Mouse (Mus musculus) 416B (cell line): Measurements from ENCODE around the gene 2210010C04Rik.

Experiments
- DNase-seq: peaks from one replicate; pipeline ENCODE4 v3.0.0; 2011; ENCODE audit warnings: low read depth

2210010C04Rik gene

GRCm38 (mm10) chr6:41035409-41035808 lies at the start of gene 2210010C04Rik:
Gene 2210010C04Rik (minus strand): TSS chr6:41035509.
- DNase-seq = no peak

DNA sequence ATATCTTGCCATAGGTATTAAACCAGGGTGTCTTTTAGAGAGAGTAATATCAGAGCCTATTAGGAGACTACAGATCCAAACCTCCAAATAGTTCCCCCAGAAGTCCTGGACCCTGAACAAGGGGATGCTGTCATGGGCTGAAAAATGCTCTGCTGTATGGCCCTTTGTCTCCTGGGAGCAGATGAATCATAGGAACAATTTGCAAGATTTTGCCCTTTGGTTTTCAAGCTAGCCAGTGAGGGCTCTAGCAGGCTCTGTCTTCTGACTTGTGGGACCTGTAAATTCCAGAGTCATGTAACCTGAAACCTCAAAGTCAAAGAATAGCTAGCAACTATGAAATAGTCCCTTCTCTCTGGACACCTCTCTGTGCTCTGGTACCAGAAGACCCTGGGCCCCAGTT lies 44.8 kb upstream of the 2210010C04Rik start:
- DNase-seq = no peak

DNA sequence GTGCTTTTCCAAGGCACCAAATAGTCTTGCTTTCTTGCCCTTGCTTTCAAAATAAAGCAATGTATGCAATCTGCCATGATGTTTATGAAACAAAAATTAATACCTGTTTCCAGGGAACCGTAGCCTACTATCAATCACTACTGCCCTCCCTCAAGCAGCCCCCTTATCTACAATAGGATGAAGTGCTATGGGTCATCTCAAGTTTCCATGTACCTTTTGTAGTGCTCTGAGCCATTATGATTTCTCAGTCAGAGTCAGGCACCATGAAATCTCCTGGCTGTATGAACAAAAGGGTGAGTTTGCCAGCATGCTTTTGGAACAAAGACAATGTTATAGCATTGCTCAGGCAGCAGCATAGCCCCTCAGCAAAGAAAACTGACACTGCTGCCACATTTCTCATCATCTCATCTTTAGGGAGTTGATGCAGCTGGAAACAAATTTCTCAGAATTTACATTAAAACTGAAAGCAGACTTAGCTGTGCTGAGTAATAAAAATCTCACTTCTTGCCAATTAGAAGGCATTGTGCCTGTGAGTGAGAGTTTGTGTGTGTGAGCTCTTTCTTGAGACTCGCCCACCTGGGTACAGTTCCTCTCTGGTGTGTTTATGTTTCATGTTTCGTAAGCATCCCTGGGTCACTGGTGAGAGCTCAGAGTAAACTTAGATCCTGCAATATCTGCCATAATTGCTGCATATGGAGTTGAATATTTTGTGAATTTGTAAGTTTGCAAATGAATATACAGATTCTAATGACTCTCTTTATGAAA lies 43.4 kb upstream of the 2210010C04Rik start:
- DNase-seq = no peak

DNA sequence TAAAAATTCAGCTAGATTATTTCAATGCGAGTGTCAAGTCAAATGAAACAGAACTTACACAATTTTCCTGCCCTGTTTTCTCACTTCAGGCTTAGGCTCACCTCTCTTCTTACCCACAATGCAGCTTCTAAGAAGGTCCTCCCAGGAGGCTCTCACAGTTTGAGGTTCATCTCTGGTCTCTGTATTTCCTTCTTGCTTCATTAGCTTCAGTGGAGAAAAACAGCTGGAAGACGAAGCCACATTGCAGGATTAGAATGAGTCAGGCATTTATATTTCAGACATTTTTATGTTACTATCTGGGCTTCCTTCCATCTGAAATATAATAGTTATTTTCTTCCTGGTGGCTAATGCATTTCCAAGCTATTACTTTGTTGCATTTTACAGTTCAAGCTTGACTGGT lies 40.4 kb upstream of the 2210010C04Rik start:
- peak; percentile 59 for DNase-seq

DNA sequence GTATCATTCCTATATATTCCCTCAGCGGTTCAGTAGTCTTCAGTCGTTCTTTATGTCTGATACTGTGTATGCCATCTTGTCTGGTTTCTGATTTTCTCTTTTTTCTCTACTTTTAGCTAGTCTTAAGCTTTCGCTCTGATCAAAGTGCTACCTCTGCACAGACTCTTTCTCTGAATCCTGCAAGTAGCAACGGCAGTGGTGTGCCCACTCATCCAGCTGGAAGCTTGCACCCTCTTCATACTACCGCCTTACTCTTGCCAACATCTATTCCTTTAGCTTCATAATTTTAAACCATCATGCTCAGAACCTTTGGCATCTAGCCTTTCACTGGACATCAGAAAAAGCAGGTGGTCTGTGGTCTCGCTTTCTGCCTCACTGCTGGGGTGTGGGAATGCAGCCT lies 28.0 kb upstream of the 2210010C04Rik start:
- no peak for DNase-seq

DNA sequence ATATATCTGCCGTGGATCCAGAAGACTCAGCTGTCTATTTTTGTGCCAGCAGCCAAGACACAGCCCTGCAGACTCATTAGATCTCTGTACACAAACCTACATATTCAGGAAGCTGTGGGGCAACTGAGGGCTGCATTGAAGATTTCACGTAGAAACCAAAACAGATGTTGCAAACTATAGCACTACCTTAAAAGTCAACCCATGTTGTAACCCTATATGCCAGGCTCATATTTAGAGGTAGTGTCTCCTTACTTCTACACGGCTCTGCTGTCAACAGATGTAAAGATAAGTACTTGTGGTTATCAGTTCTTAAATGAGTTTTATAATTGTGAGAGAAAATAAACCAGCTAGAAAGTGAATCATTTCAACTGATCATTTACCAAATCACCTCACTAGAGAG lies 27.4 kb upstream of the 2210010C04Rik start:
- DNase-seq = peak; percentile 82

DNA sequence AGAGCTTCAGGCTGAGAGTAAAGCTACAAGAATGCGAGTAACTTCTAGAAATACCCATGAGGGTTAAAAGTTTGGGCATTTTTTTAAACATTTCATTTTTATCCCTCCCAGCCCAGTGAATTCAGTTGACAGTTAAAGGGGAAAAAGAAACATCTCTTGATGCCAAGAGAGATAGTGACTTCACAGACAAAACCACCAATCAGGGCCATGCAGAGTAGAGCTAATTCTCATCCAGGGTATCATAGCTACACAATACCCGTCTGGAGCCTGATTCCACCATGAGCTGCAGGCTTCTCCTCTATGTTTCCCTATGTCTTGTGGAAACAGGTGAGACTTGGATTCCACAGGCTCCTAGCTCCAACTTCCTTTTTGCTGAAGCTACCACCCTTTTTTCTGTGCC lies 26.8 kb upstream of the 2210010C04Rik start:
- no peak for DNase-seq

- DNase-seq = peak; percentile 58
Measured at GRCm38 (mm10) chr6:41061085-41061484, 25.8 kb upstream of the 2210010C04Rik start.

DNA sequence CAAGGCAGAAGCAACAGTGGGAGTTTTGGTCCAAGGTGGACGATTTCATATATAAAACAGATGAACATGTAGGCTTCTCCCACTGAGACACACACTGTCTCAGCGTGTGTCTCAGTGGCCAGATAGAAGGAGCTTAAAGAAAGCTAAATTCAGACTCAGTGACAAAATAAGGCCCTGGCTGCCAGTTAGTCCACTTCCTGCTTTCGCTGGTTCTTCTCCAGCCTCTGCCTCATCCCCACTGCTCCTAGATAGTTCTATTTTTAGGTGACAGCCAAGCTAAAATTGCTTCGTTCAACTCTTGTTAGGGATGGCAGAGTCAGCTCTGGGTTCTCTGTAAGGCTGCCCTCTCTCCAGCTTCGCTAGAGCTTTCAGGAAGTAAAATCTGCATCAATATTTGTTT lies 22.3 kb upstream of the 2210010C04Rik start:
- DNase-seq = no peak

GRCm38 (mm10) chr6:41055581-41055980 lies 20.3 kb upstream of the 2210010C04Rik start:
- peak; percentile 80 for DNase-seq

GRCm38 (mm10) chr6:41054379-41054778 lies 19.1 kb upstream of the 2210010C04Rik start:
- peak; percentile 51 for DNase-seq

GRCm38 (mm10) chr6:41051824-41052223 lies 16.5 kb upstream of the 2210010C04Rik start:
- no peak for DNase-seq

DNA sequence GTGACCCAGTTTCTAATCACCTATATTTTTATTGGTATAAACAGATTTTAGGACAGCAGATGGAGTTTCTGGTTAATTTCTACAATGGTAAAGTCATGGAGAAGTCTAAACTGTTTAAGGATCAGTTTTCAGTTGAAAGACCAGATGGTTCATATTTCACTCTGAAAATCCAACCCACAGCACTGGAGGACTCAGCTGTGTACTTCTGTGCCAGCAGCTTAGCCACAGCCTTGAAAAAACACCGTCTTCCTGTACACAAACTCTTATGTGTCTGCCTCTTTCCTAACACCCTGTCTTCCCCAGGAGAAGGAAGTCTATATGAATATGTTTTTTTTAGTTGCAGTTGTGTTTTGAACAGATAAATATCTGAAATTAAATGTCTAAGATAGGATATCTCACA lies 13.3 kb upstream of the 2210010C04Rik start:
- DNase-seq = peak; percentile 94

GRCm38 (mm10) chr6:41047961-41048360 lies 12.7 kb upstream of the 2210010C04Rik start:
- peak; percentile 52 for DNase-seq

- no peak for DNase-seq
Measured at GRCm38 (mm10) chr6:41047202-41047601, 11.9 kb upstream of the 2210010C04Rik start.

- DNase-seq = peak; percentile 82
Measured at GRCm38 (mm10) chr6:41046553-41046952, 11.2 kb upstream of the 2210010C04Rik start.

GRCm38 (mm10) chr6:41044753-41045152 lies 9.4 kb upstream of the 2210010C04Rik start:
- no peak for DNase-seq

GRCm38 (mm10) chr6:41044314-41044713 lies 9.0 kb upstream of the 2210010C04Rik start:
- no peak for DNase-seq

DNA sequence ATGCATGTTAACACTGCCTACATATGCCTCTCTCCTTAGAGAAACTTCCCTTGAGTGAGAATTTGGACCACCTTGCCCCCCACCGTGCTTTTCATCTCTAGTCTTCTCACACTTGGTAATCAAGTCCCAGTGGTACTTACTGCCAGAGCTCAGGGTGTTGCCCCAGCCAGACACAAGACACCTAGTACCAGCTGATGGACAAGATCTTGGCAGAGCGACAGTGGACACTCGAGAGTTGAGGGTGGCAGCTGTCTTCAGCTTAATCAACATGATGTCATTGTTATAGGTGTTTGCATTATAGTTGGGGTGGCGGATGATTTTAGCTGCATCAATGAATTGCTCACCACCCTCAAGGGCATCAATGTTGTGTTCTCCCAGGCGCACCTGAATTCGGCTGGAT lies 2.5 kb downstream of the 2210010C04Rik start:
- DNase-seq = no peak

DNA sequence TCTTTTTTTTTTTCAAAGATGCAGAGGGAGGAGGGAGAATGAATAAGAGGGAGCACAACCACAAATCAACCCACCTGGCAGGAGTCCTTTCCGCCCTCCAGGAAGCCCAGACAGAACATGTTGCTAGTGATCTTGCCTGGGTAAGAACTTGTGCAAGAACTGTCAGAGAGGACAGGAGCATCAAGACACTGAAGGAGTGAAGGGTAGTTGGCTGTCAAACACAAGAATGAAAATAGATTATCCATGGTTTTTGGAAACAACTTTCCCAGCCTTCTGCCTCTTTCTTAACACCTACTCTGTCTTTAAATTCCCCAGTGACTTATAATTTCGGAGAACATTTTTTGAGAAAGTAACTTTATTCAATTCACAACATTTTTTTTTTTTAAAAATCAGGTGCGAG lies 3.1 kb downstream of the 2210010C04Rik start:
- DNase-seq = no peak

- no peak for DNase-seq
Measured at GRCm38 (mm10) chr6:41030821-41031220, 4.5 kb downstream of the 2210010C04Rik start.

- peak; percentile 94 for DNase-seq
Measured at GRCm38 (mm10) chr6:41027053-41027452, 8.3 kb downstream of the 2210010C04Rik start.

DNA sequence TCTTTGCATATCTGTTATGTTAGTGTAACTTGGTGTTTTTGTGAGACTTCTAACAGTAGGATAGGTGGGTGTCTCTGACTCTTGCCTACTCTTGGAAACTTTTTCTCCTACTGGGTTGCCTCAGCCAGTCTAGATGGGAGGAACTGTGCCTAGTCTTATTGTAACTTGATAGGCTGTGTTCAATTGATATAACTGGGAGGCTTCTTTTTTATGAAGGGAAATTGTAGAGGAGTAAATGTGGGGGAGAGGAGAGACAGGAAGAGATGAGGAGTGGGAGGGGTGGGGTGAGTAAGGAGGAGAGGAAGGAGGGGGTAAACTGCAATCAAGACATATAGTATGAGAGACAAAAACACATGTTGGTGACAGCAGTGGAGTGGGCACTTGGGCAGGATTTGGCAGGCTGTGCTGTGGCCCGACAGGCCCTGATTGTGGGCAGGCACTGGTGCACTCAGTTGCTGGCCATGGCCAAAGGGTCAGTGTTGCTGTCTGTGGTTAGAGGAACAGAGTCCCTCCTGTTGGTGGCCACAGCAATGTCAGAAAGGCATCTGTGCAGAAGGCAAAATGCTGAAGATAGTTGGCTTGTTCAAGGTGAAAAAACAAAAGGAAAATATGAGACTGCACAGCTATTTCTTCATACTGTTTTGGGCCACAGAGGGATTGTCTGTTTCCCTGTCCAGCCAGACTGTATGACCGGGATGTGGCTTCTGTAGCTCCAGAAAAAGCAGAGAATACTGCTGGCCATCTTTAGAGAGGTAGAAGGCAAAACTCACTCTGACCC lies 9.2 kb downstream of the 2210010C04Rik start:
- peak; percentile 65 for DNase-seq
